8 mouse cellular contexts compared by ENCODE assay signal in genomic region chr16:93683508-93684236, GRCm38 (mm10). TPM values are rescaled to one million over a fixed set of nuclear protein-coding genes. Genes with fewer than 3 reads are reported as not detected.
A peak's percentile ranks its signal among the peaks of the same experiment; 100 is the strongest.
DNase-seq lines count a peak whose midpoint lies in the region; ATAC-seq and TF ChIP-seq lines count a peak whose summit lies in the region.

No protein-coding gene starts in this region.

- H3K9ac ChIP-seq in liver, adult 2 months (ENCODE audit: low read depth, low read length) = peak overlapping the region; percentile 85
- peak overlapping the region; percentile 8 for H3K9ac ChIP-seq in forebrain, embryonic 16.5 days (replicated peaks; ENCODE audit: low read depth, low read length)
- no peak overlapping the region for H3K9ac ChIP-seq in liver, embryonic 11.5 days (ENCODE audit: low read depth, low read length)
- H3K9ac ChIP-seq in midbrain, embryonic 16.5 days (ENCODE audit: low read depth, low read length) = peak overlapping the region; percentile 42; the same call in 1 of the 2 replicates

- 9% methylated on average over 53 of the region's 53 CpGs for WGBS in liver, adult 2 months
- under 1% methylated on average over 50 of the region's 53 CpGs for WGBS in forebrain, embryonic 16.5 days
- under 1% methylated on average over 53 of the region's 53 CpGs for WGBS in liver, embryonic 11.5 days
- WGBS in midbrain, embryonic 16.5 days = under 1% methylated on average over 52 of the region's 53 CpGs

- peak overlapping the region; percentile 65 for H3K4me2 ChIP-seq in forebrain, embryonic 16.5 days (ENCODE audit: low read length)
- H3K4me2 ChIP-seq in liver, embryonic 11.5 days = peak overlapping the region; percentile 83
- peak overlapping the region; percentile 66 for H3K4me2 ChIP-seq in midbrain, embryonic 16.5 days (ENCODE audit: low read length)

- H3K27ac ChIP-seq in liver, adult 2 months (replicated peaks; ENCODE audit: insufficient read depth, low read depth, low read length) = no peak overlapping the region
- H3K27ac ChIP-seq in forebrain, embryonic 16.5 days (ENCODE audit: low read length) = no peak overlapping the region
- H3K27ac ChIP-seq in liver, embryonic 11.5 days (ENCODE audit: low read depth, low read length) = no peak overlapping the region
- H3K27ac ChIP-seq in midbrain, embryonic 16.5 days (ENCODE audit: low read length) = no peak overlapping the region

- intact Hi-C loops in heart, postnatal 25 days (cut with DNase I) = loop anchor here (10.0 kb wide), 1 partner anchor 101 kb away; no protein-coding TSS in a partner anchor

- peak overlapping the region; percentile 95 for H3K4me3 ChIP-seq in liver, adult 2 months (ENCODE audit: insufficient read depth, low read depth, low read length)
- peak overlapping the region; percentile 33 for H3K4me3 ChIP-seq in forebrain, embryonic 16.5 days (replicated peaks; ENCODE audit: low read length)
- H3K4me3 ChIP-seq in liver, embryonic 11.5 days (ENCODE audit: low read depth, low read length) = peak overlapping the region; percentile 49
- peak overlapping the region; percentile 36 for H3K4me3 ChIP-seq in midbrain, embryonic 16.5 days (ENCODE audit: low read depth, low read length)

- peaks cover 6% of the 10 kb centered on the region for H3K4me1 ChIP-seq in liver, adult 2 months (ENCODE audit: control insufficient read depth, insufficient read depth, low read length)
- H3K4me1 ChIP-seq in forebrain, embryonic 16.5 days (replicated peaks; ENCODE audit: control insufficient read depth, insufficient read depth, low read length) = peaks cover 20% of the 10 kb centered on the region
- peaks cover 11% of the 10 kb centered on the region for H3K4me1 ChIP-seq in liver, embryonic 11.5 days (replicated peaks; ENCODE audit: control insufficient read depth, insufficient read depth, low read length)
- peaks cover 13% of the 10 kb centered on the region for H3K4me1 ChIP-seq in midbrain, embryonic 16.5 days (ENCODE audit: control insufficient read depth, insufficient read depth, low read length)

- 0 out of 2 replicates have a peak, but pooled peaks have one; percentile 51 for ATAC-seq in forebrain, embryonic 16.5 days
- no peak for ATAC-seq in liver, embryonic 11.5 days (replicated peaks; ENCODE audit: low FRiP score)
- peak; percentile 32; the same call in 1 of the 2 replicates for ATAC-seq in midbrain, embryonic 16.5 days
- ATAC-seq in monocyte, adult 5-6 weeks (replicated peaks; ENCODE audit: insufficient number of reproducible peaks, low FRiP score, low TSS enrichment, poor library complexity, severe bottlenecking) = no peak

- no peak for TF ChIP-seq POLR2A in liver, adult 2 months (IDR thresholded peaks at IDR 0.05; ENCODE audit: extremely low read depth, insufficient read depth, low read length)

- H3K9me3 ChIP-seq in forebrain, embryonic 16.5 days (ENCODE audit: control insufficient read depth, low read length) = no peaks in the 10 kb centered on the region; the same call in 1 of the 2 replicates
- no peaks in the 10 kb centered on the region for H3K9me3 ChIP-seq in liver, embryonic 11.5 days (ENCODE audit: control insufficient read depth, low read length)
- no peaks in the 10 kb centered on the region for H3K9me3 ChIP-seq in midbrain, embryonic 16.5 days (replicated peaks; ENCODE audit: control insufficient read depth, low read length, poor library complexity, severe bottlenecking)

- peaks cover 7% of the 10 kb centered on the region; the same call in 1 of the 2 replicates for H3K27me3 ChIP-seq in liver, adult 2 months (ENCODE audit: control insufficient read depth, insufficient read depth, low read length)
- H3K27me3 ChIP-seq in forebrain, embryonic 16.5 days (replicated peaks; ENCODE audit: control insufficient read depth, insufficient read depth, low read length) = peaks cover 32% of the 10 kb centered on the region
- H3K27me3 ChIP-seq in liver, embryonic 11.5 days (replicated peaks; ENCODE audit: control insufficient read depth, insufficient read depth, low read length) = peaks cover 54% of the 10 kb centered on the region
- H3K27me3 ChIP-seq in midbrain, embryonic 16.5 days (ENCODE audit: control insufficient read depth, insufficient read depth, low read depth, low read length) = peaks cover 39% of the 10 kb centered on the region

- no peak for DNase-seq in liver, adult 2 months (ENCODE audit: extremely low read depth, low read depth, low spot score)
- DNase-seq in liver = no peak
- DNase-seq in adrenal gland, adult 8-10 months = peak; percentile 6
- peak; percentile 5 for DNase-seq in heart, postnatal 25 days (ENCODE audit: low spot score)
- no peak for DNase-seq in liver, embryonic 11.5 days (ENCODE audit: low spot score)

- no peaks in the 10 kb centered on the region for H3K36me3 ChIP-seq in liver, adult 2 months (ENCODE audit: control insufficient read depth, insufficient read depth, low read length)
- no peaks in the 10 kb centered on the region for H3K36me3 ChIP-seq in forebrain, embryonic 16.5 days (ENCODE audit: control insufficient read depth, insufficient read depth)
- no peaks in the 10 kb centered on the region for H3K36me3 ChIP-seq in liver, embryonic 11.5 days (ENCODE audit: control insufficient read depth, insufficient read depth, low read length)
- H3K36me3 ChIP-seq in midbrain, embryonic 16.5 days (ENCODE audit: control insufficient read depth, insufficient read depth, low read length) = no peaks in the 10 kb centered on the region

- no peak for TF ChIP-seq CTCF in liver, adult 2 months (IDR thresholded peaks at IDR 0.05; ENCODE audit: low read depth, low read length)

- no peaks in the 10 kb centered on the region for H3K79me2 ChIP-seq in liver, adult 2 months (ENCODE audit: control insufficient read depth, insufficient read depth, low read length)

RNA-seq across cellular contexts. Expression of gene Cbr3, which starts 0.7 kb away (rescaled TPM):
- total RNA-seq in liver, adult 2 months (2014; rRNA removed) = 0.92 and 1.8 TPM in 2 replicates
- polyA plus RNA-seq in liver, adult 2 months (2012; rRNA removed) = 0.55 and 0.72 TPM in 2 replicates
- 10 to 100 TPM; 12.1 to 15.1 (median 12.9) TPM for total RNA-seq in adrenal gland, adult 8-10 months (2022)
- polyA plus RNA-seq in forebrain, embryonic 16.5 days (2015; fragmentation: Nextera tagmentation; extraction: Ambion mirVana) = 1.4 and 1.6 TPM in 2 replicates
- 1 to 10 TPM; 2.5 to 3.3 TPM for total RNA-seq in heart, postnatal 25 days (2021)
- polyA plus RNA-seq in liver, embryonic 11.5 days (2014; fragmentation: Nextera tagmentation; extraction: Ambion mirVana) = 0.16 and 0.33 TPM in 2 replicates
- 1.1 and 3.0 TPM in 2 replicates for polyA plus RNA-seq in midbrain, embryonic 16.5 days (2015; fragmentation: Nextera tagmentation; extraction: Ambion mirVana)
- 0.53 to 1.1 TPM (median 0.87 TPM) in 3 replicates for total RNA-seq in monocyte, adult 5-6 weeks (2017)

RNA-seq across cellular contexts. Expression of gene Dop1b, which starts 28.0 kb away (rescaled TPM):
- total RNA-seq in liver, adult 2 months (2014; rRNA removed) = 12.1 and 33.2 TPM in 2 replicates
- 30.3 TPM in 2 replicates for polyA plus RNA-seq in liver, adult 2 months (2012; rRNA removed)
- 10 to 100 TPM; 16.9 to 36.6 (median 26.4) TPM for total RNA-seq in adrenal gland, adult 8-10 months (2022)
- polyA plus RNA-seq in forebrain, embryonic 16.5 days (2015; fragmentation: Nextera tagmentation; extraction: Ambion mirVana) = 27.6 and 43.3 TPM in 2 replicates
- 10 to 100 TPM; 14.5 to 16.6 TPM for total RNA-seq in heart, postnatal 25 days (2021)
- 18.1 and 19.1 TPM in 2 replicates for polyA plus RNA-seq in liver, embryonic 11.5 days (2014; fragmentation: Nextera tagmentation; extraction: Ambion mirVana)
- polyA plus RNA-seq in midbrain, embryonic 16.5 days (2015; fragmentation: Nextera tagmentation; extraction: Ambion mirVana) = 41.0 and 42.0 TPM in 2 replicates
- 15.1 to 33.2 TPM (median 15.3 TPM) in 3 replicates for total RNA-seq in monocyte, adult 5-6 weeks (2017)

RNA-seq across cellular contexts. Expression of gene Gm5678, which starts 55.8 kb away (rescaled TPM):
- total RNA-seq in liver, adult 2 months (2014; rRNA removed) = not detected in 2 replicates
- not detected in 2 replicates for polyA plus RNA-seq in liver, adult 2 months (2012; rRNA removed)
- total RNA-seq in adrenal gland, adult 8-10 months (2022) = 1 to 10 TPM; 3.3 to 4.7 (median 3.4) TPM
- polyA plus RNA-seq in forebrain, embryonic 16.5 days (2015; fragmentation: Nextera tagmentation; extraction: Ambion mirVana) = not detected in 2 replicates
- 1 to 10 TPM in 1 of 2 experiments, under 1 TPM in 1; 0.67 to 1.1 TPM for total RNA-seq in heart, postnatal 25 days (2021)
- not detected in 2 replicates for polyA plus RNA-seq in liver, embryonic 11.5 days (2014; fragmentation: Nextera tagmentation; extraction: Ambion mirVana)
- not detected in 2 replicates for polyA plus RNA-seq in midbrain, embryonic 16.5 days (2015; fragmentation: Nextera tagmentation; extraction: Ambion mirVana)
- not detected in 3 replicates for total RNA-seq in monocyte, adult 5-6 weeks (2017)

Comparison
In these comparisons a context has a peak if more than half of its experiments do, and no peak if none do; other contexts are left out.
1. DNase-seq: peak in adrenal gland, adult 8-10 months (single experiment) and heart, postnatal 25 days (single experiment); none in liver, adult 2 months (single experiment), liver (single experiment) and liver, embryonic 11.5 days (single experiment).
2. H3K4me3 ChIP-seq: peak in every context shown above with its lines; median percentile 95 in liver, adult 2 months; 49 in liver, embryonic 11.5 days; 36 in midbrain, embryonic 16.5 days; 33 in forebrain, embryonic 16.5 days.
3. ATAC-seq: peak in forebrain, embryonic 16.5 days (single experiment) and midbrain, embryonic 16.5 days (single experiment); none in liver, embryonic 11.5 days (single experiment) and monocyte, adult 5-6 weeks (single experiment).
4. Peak in every context shown above with its lines, with median percentiles within 50 percentile points of each other: H3K4me2 ChIP-seq.